Mouse (Mus musculus) MEL (cell line): ENCODE results near the gene Eed. TPM values are rescaled to one million over a fixed set of nuclear protein-coding genes. Genes with fewer than 3 reads are reported as not detected.

Experiments used
- DNase-seq: peaks from one replicate; pipeline ENCODE4 v3.0.0; 2011; ENCODE audit warnings: low read depth, low spot score
- H3K27ac ChIP-seq: 2 replicates; pipeline ENCODE4 v1.5.1; 2012; ENCODE audit warnings: low read depth, mild to moderate bottlenecking, control low read depth, low read length, moderate library complexity; ENCODE audit not compliant: control insufficient read depth
- H3K27me3 ChIP-seq, 2 experiments: fragments of 150-350 bp in 1 of 2; sonication (generic) in 1 of 2; 2 replicates each; pipeline ENCODE4 v1.6.1; 2012; ENCODE audit warnings: low read length in 2 of 2, mild to moderate bottlenecking in 2 of 2, improper control_type of control experiment in 1 of 2, moderate library complexity in 1 of 2; ENCODE audit not compliant: insufficient read depth in 2 of 2, control insufficient read depth in 1 of 2
- H3K36me3 ChIP-seq, 2 experiments: 2 replicates each; pipeline ENCODE4 v1.6.1; 2012 to 2014; ENCODE audit warnings: low read length in 2 of 2, improper control_type of control experiment in 1 of 2, inconsistent platforms in 1 of 2, mild to moderate bottlenecking in 1 of 2; ENCODE audit not compliant: insufficient read depth in 2 of 2, control insufficient read depth in 1 of 2
- H3K4me1 ChIP-seq, 2 experiments: fragments of 150-350 bp in 1 of 2; sonication (generic) in 1 of 2; 2 replicates each; pipeline ENCODE4 v1.6.1; 2012; ENCODE audit warnings: low read length in 2 of 2, improper control_type of control experiment in 1 of 2, mild to moderate bottlenecking in 1 of 2; ENCODE audit not compliant: insufficient read depth in 2 of 2, control insufficient read depth in 1 of 2
- H3K4me3 ChIP-seq, 2 experiments: fragments of 150-350 bp in 1 of 2; sonication (generic) in 1 of 2; 2 replicates each; pipeline ENCODE4 v1.5.1; 2012; ENCODE audit warnings: low read depth in 2 of 2, low read length in 2 of 2, mild to moderate bottlenecking in 2 of 2, moderate library complexity in 2 of 2, control low read depth in 1 of 2, improper control_type of control experiment in 1 of 2; ENCODE audit not compliant: control insufficient read depth in 1 of 2, insufficient read depth in 1 of 2
- H3K79me2 ChIP-seq: 2 replicates; pipeline ENCODE4 v1.6.1; 2012; ENCODE audit warnings: mild to moderate bottlenecking, low read length, moderate library complexity; ENCODE audit not compliant: control insufficient read depth, poor library complexity, insufficient read depth
- H3K9ac ChIP-seq: 2 replicates; pipeline ENCODE4 v1.6.1; 2012; ENCODE audit warnings: low read depth, mild to moderate bottlenecking, control low read depth, low read length, moderate library complexity; ENCODE audit not compliant: control insufficient read depth, poor library complexity, severe bottlenecking
- H3K9me3 ChIP-seq: fragments of 150-350 bp; sonication (generic); replicated peaks from 2 replicates; pipeline ENCODE4 v1.6.1; 2012; ENCODE audit warnings: mild to moderate bottlenecking, low read length, improper control_type of control experiment, moderate library complexity; ENCODE audit not compliant: insufficient read depth
- E2F4 ChIP-seq: IDR thresholded peaks from 2 replicates; pipeline ENCODE4 v1.6.1; 2011; ENCODE audit warnings: low read depth, low read length, improper control_type of control experiment, borderline replicate concordance
- ELF1 ChIP-seq: IDR thresholded peaks from 2 replicates; pipeline ENCODE4 v1.6.1; 2014; ENCODE audit warnings: low read depth, mild to moderate bottlenecking, inconsistent platforms, low read length, improper control_type of control experiment, moderate library complexity
- EP300 ChIP-seq, 2 experiments: IDR thresholded peaks; 2 replicates each; pipeline ENCODE4 v1.6.1; 2011; ENCODE audit warnings: improper control_type of control experiment in 2 of 2, low read length in 2 of 2, low read depth in 1 of 2, mild to moderate bottlenecking in 1 of 2
- ETS1 ChIP-seq: IDR thresholded peaks from 2 replicates; pipeline ENCODE4 v1.6.1; 2012; ENCODE audit warnings: low read depth, mild to moderate bottlenecking, inconsistent platforms, low read length, improper control_type of control experiment, moderate library complexity
- HCFC1 ChIP-seq: IDR thresholded peaks from 2 replicates; pipeline ENCODE4 v1.6.1; 2012; ENCODE audit warnings: low read depth, mild to moderate bottlenecking, inconsistent platforms, low read length, improper control_type of control experiment, moderate library complexity
- JUND ChIP-seq: IDR thresholded peaks from 2 replicates; pipeline ENCODE4 v1.6.1; 2011; ENCODE audit warnings: low read depth, mild to moderate bottlenecking, improper control_type of control experiment, low read length
- MAZ ChIP-seq: IDR thresholded peaks from 2 replicates; pipeline ENCODE4 v1.6.1; 2012; ENCODE audit warnings: low read depth, mild to moderate bottlenecking, inconsistent platforms, low read length, improper control_type of control experiment
- MEF2A ChIP-seq: IDR thresholded peaks from 2 replicates; pipeline ENCODE4 v1.6.1; 2014; ENCODE audit warnings: low read depth, mild to moderate bottlenecking, inconsistent platforms, low read length, improper control_type of control experiment; ENCODE audit not compliant: poor library complexity, insufficient replicate concordance, severe bottlenecking; ENCODE audit errors: extremely low read depth
- NELFE ChIP-seq: IDR thresholded peaks from 2 replicates; pipeline ENCODE4 v1.6.1; 2011; ENCODE audit warnings: low read depth, low read length, improper control_type of control experiment
- NRF1 ChIP-seq: IDR thresholded peaks from 2 replicates; pipeline ENCODE4 v1.6.1; 2014; ENCODE audit warnings: low read depth, mild to moderate bottlenecking, inconsistent platforms, low read length, improper control_type of control experiment, moderate library complexity; ENCODE audit not compliant: poor library complexity, insufficient read depth, severe bottlenecking
- POLR2A ChIP-seq, 2 experiments: IDR thresholded peaks; 2 replicates each; pipeline ENCODE4 v1.6.1; 2011 to 2012; ENCODE audit warnings: low read length in 2 of 2, mild to moderate bottlenecking in 2 of 2, control low read depth in 1 of 2, improper control_type of control experiment in 1 of 2, low read depth in 1 of 2, moderate library complexity in 1 of 2; ENCODE audit not compliant: control insufficient read depth in 1 of 2, insufficient read depth in 1 of 2, poor library complexity in 1 of 2
- POLR2AphosphoS2 ChIP-seq: IDR thresholded peaks from 2 replicates; pipeline ENCODE4 v1.6.1; 2011; ENCODE audit warnings: low read length, improper control_type of control experiment
- TBP ChIP-seq: IDR thresholded peaks from 2 replicates; pipeline ENCODE4 v1.8.0; 2011; ENCODE audit warnings: low read depth, low read length, improper control_type of control experiment
- ZC3H11A ChIP-seq: IDR thresholded peaks from 2 replicates; pipeline ENCODE4 v1.6.1; 2012; ENCODE audit warnings: low read depth, mild to moderate bottlenecking, inconsistent platforms, low read length, improper control_type of control experiment
- ZMIZ1 ChIP-seq: IDR thresholded peaks from 2 replicates; pipeline ENCODE4 v1.6.1; 2012; ENCODE audit warnings: low read depth, mild to moderate bottlenecking, inconsistent platforms, low read length, improper control_type of control experiment, moderate library complexity
- polyA plus RNA-seq, 2 experiments: library from polyadenylated mRNA; stranded (reverse) in 1 of 2; unstranded in 1 of 2; fragments of >175 nt in 1 of 2; fragments of >200 nt in 1 of 2; gene quantifications; 2 replicates each; pipeline versions ENCODE4 v1.2.1 to v1.2.4; 2012; ENCODE audit warnings: low replicate concordance in 2 of 2, low read depth in 1 of 2; ENCODE audit not compliant: insufficient read length in 2 of 2, insufficient read depth in 1 of 2, missing spikeins in 1 of 2
- total RNA-seq: library from RNA; depleted of rRNA; stranded (reverse); fragments of 300-350 nt; gene quantifications from 2 replicates; pipeline ENCODE4 v1.2.3, GENCODE M21; 2012

Eed gene
- total and polyA plus RNA-seq, 3 experiments = 94.3 to 668 (median 166) TPM

- TF ChIP-seq POLR2A (IDR thresholded peaks at IDR 0.05; ENCODE audit: control insufficient read depth in 1 of 2, insufficient read depth in 1 of 2, low read depth in 1 of 2, low read length in 2 of 2, poor library complexity in 1 of 2) (peak; percentile 54 to 87; a peak in 3 of 4 replicates), MAZ (no peak; the same call in 1 of the 2 replicates), TBP (peak; percentile 89), ELF1 (peak; percentile 93), ZC3H11A (no peak)
These were observed 40.0 kb downstream of the Eed start, which contains the start of gene Hikeshi (continued) for GRCm38 (mm10) chr7:89940571-89941463.

- no peaks in the 10 kb centered on the region for H3K9me3 ChIP-seq
- no peaks in the 10 kb centered on the region for H3K27me3 ChIP-seq
- no peak overlapping the region for H3K27ac ChIP-seq
- DNase-seq = no peak
- peak overlapping the region; percentile 82 for H3K9ac ChIP-seq
- H3K4me3 ChIP-seq = peak overlapping the region; percentile 71 to 96
- peaks cover 0 to 5% of the 10 kb centered on the region in 2 experiments; a peak in 2 of 4 replicates for H3K4me1 ChIP-seq
- H3K79me2 ChIP-seq = peaks cover 15% of the 10 kb centered on the region
- TF ChIP-seq NRF1 (no peak), MEF2A (no peak), ETS1 (no peak), JUND (no peak), POLR2A (IDR thresholded peaks at IDR 0.05; ENCODE audit: control insufficient read depth in 1 of 2, insufficient read depth in 1 of 2, low read depth in 1 of 2, low read length in 2 of 2, poor library complexity in 1 of 2) (no peak), ZMIZ1 (no peak), EP300 (IDR thresholded peaks at IDR 0.05; ENCODE audit: low read depth in 1 of 2, low read length in 2 of 2) (no peak), HCFC1 (no peak), POLR2AphosphoS2 (no peak), NELFE (no peak), E2F4 (no peak)
- TF ChIP-seq, all 39 proteins: peak for 0
- peaks cover 0 to 5% of the 10 kb centered on the region in 2 experiments; a peak in 2 of 4 replicates for H3K36me3 ChIP-seq
These were observed 41.1 kb downstream of the Eed start for GRCm38 (mm10) chr7:89939497-89940353.
